Mouse (Mus musculus): ENCODE measurements around the gene Pfkp.

Gene Pfkp

DNA sequence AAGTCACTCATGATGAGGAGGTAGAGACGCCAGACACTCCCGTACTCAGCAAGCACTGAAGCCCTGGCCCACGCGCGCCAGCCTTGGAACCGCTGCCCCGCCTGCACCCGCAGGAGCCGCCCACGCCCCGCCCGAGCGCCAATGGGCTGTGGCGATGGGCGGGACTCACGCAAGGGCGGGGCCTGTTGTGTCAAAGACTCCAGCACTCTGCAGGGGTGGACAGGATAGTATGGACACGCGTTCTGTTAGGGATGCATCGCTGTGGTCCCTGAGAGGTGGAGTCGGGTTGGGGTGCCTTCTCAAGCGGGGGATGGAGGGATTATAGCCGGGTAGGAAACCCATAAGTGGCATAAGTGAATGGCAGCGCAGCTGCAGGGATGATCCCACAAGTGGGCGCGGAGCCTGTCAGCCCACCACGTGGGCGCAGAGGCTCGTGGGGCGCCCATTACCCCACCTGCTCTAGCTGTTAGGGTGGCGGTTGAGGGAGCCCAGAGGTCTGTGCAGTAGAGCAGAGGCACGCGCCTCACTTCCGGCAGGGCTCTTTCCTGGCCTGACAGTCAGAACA lies at the start of gene Pfkp:
Gene Pfkp (minus strand): TSS at position 109 of the 565 bp plus-strand sequence.
- peak; percentile 94 for DNase-seq

GRCm38 (mm10) chr13:6690607-6691006 lies 42.0 kb upstream of the Pfkp start:
- no peak for DNase-seq

DNA sequence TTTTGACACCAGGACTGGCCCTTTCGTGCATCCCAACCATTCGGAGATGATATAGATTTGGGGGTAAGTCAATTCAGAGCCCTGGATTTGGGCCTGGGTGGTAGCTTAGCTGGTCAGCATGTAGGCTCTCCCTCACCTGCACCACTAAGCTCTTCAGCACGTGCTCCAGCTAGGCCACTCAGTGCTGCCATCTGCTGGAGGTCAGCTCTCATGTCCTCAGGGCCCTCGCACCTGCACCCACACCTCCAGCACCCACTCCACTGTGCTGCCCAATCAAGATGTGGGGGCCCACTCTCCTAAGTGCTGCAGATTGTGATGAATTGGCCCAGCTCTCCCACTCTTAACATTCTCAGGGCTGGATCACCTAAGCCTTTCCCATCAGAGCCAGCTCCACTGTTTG lies 41.4 kb upstream of the Pfkp start:
- DNase-seq = peak; percentile 47

GRCm38 (mm10) chr13:6688790-6689433 lies 40.3 kb upstream of the Pfkp start:
- no peak for DNase-seq

- peak; percentile 65 for DNase-seq
These were observed 18.3 kb upstream of the Pfkp start for GRCm38 (mm10) chr13:6666887-6667286.

- no peak for DNase-seq
These were observed 16.9 kb upstream of the Pfkp start for GRCm38 (mm10) chr13:6665506-6665905.

- no peak for DNase-seq
These were observed 15.6 kb upstream of the Pfkp start for GRCm38 (mm10) chr13:6664216-6664615.

DNA sequence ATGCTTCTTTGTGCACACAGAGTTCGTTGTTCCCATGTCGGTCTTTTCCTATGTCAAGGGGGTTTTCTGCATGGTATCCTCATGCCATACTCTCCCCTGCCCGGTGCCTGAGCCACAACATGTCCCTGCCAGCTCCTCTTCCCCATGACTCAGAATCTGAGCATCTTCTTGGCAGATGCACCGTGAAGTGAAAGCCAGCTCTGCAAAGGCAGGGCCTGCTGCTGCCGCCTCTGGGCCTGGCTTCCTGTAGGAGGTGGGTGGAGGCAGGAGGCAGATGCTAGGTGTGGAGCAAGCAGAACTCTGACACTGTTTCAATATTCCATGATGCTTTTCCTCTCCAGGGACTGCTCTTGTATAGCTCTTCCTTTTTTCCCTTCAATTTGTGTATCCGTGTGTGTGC lies 10.7 kb upstream of the Pfkp start:
- DNase-seq = no peak

- DNase-seq = no peak
These were observed 8.7 kb upstream of the Pfkp start for GRCm38 (mm10) chr13:6657300-6657699.

GRCm38 (mm10) chr13:6649542-6649941 lies 965 bp upstream of the Pfkp start:
- DNase-seq = no peak

DNA sequence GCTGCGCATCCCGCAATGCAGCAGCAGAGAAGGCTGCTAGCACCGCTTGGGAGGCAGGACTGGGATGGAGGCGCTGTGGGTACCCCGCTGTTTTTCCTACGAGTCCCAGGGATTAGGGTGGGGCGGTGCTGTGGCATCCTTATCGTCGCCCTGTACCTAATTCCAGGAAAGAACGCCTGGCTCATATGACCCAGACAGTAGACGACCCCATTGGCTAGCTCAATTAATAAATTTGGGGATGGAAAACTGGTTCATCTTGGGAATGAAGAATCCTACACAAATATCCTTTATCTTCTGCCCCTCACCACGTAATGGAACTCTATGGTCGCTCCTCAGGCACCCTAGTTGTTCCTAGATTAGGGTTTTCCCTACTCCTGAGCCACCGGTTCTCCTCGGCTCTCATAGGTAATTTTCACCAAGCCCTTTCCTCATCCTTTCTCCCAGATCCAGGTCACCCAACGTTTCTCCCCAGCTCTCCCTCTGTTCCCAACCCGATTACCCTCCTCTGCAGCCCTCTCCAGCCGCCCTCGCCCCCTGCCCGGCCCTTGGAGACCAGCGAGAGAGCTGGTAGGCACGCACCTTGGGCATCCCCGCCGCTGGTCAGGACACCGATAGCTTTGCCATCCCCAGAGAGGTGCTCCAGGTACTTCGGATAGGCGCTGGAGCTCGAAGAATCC lies 447 bp downstream of the Pfkp start:
- peak; percentile 66 for DNase-seq

DNA sequence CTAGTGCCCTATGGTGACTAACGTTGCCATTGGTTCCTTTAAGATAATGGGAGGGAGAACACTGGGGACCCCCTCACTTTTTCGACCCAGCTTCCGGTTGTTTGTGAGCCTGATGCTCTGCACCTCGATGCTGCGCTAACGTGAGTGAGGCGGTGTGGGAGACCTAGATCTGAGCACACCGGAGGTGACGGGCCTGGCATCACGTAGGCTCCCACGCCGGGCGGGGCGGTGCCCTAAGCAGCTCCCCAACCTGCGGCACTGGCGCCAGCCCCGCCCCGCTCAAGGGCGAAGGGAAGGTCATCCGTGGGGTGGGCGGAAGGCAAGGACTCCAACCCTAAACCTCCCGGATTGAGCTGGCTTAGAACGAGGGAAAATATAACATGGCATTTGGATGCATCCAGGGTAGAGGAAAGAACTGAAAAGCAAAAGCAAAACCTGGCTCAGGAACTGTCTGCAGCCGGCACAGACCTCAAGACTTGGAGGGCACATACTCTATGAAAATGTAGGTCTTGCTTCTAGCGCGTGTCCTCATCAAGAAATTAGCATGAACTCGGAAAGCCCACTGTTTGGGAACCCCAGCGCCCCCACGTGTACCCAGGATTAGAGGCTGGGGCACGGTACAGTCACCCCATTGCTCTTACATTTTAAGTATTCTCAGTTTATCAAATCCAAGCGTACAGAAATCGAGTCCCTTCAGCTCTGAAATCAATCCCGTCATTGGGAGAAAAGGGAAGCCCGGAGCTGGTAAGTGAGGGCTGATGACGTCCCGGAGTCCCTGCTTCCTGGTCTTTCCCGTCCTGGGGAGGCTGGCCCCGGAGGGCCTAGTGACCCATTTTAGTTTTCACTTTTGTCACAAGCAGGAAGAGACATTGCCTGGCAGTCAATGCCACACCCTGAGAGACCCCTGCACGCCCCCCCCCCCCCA lies 1.2 kb downstream of the Pfkp start:
- DNase-seq = peak; percentile 89

- no peak for DNase-seq
These were observed 1.9 kb downstream of the Pfkp start for GRCm38 (mm10) chr13:6646674-6647066.

DNA sequence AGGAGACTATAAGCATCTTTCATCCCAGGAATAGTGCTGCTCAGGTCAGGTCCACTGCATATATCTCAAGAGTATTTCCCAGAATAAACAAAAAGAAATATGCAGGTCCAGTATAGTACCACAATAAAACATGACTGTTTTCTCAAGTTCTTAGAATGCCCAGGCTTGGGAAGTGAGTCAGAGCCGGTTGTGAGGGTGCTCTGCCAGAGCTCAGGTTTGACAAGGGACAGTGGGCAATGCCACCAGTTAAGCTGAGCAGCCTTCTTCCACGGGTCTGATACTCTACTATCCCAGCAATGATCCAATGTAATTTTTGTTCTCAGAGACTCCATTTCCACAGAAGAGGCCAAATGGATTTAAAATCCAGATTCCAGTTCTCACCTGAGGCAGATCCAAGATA lies 2.3 kb downstream of the Pfkp start:
- no peak for DNase-seq

- DNase-seq = no peak
These were observed 4.6 kb downstream of the Pfkp start for GRCm38 (mm10) chr13:6643968-6644367.

DNA sequence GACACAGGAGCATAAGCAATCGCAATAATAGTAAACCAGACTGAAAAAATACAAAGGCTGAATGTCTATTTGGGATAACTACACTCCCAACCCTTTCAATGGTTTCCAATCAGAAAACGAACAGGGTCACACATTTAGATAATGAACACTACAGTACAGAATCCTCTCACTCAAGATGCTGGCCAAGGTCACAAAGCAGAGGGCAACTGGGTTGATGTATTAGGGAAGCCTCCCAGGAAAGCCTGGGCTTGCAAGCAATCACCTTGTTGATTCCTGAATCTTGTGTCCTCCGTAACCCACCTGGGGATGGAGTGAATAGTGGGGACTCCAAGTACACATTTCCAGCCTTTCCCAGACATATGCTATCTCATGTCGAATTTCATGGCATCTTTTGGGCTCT lies 5.6 kb downstream of the Pfkp start:
- no peak for DNase-seq

- DNase-seq = no peak
These were observed 6.1 kb downstream of the Pfkp start for GRCm38 (mm10) chr13:6642453-6642852.

DNA sequence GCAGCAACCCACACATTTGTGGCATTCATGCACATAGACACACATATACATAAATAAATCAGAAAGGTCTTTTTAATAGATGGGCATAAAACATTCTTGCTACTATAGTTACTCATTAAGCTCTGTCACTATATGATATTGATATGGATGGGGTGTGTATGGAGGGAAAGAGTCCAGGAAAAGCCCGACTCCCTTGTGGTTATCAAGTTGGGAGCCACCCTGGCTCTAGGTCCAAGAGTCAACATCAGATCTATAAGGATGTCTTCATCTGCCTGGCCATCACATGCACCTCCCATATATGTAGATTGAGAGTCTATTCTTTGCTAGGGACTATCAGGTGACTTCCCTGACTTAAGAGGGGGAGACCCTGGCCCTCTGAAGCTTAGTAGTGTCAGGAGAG lies 7.1 kb downstream of the Pfkp start:
- DNase-seq = no peak

- no peak for DNase-seq
These were observed 9.0 kb downstream of the Pfkp start for GRCm38 (mm10) chr13:6639507-6640030.

DNA sequence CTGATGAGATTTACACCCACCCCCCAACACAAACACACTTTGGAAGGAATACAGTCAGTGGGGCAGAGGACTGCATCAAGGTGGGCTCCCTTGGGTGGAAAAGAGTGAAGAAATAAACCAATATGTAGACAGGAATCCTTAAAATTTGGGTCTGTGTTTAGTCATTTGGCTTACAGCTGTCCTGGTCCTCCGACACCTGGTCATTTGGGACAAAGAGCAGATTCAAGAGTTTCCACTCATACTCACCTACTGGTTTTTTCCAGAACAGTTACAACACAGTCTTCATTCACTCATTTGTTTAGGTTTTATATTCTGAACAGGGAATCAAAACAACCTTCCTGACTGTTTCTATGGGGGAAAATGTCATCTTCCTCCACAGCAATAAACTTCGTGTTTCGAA lies 9.6 kb downstream of the Pfkp start:
- DNase-seq = no peak

DNA sequence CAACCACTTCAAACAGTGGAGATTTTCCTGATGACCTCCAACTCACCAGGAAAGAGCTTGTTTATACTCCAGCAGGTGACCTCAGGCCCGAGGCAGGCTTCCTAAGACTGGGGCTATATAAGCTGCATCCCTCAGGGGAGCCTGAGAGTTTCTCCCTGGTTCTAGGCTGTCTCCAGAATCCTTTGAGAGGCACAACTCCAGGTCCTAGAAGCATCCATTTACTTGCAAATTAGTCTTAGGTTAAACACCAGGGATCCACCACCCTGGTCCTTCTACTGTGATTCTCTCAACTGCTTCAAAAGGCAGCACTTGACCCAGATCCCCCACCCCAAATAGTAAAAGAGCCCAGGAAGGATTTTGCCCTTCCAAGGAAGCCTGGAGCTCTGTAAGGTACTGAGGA lies 10.2 kb downstream of the Pfkp start:
- no peak for DNase-seq

DNA sequence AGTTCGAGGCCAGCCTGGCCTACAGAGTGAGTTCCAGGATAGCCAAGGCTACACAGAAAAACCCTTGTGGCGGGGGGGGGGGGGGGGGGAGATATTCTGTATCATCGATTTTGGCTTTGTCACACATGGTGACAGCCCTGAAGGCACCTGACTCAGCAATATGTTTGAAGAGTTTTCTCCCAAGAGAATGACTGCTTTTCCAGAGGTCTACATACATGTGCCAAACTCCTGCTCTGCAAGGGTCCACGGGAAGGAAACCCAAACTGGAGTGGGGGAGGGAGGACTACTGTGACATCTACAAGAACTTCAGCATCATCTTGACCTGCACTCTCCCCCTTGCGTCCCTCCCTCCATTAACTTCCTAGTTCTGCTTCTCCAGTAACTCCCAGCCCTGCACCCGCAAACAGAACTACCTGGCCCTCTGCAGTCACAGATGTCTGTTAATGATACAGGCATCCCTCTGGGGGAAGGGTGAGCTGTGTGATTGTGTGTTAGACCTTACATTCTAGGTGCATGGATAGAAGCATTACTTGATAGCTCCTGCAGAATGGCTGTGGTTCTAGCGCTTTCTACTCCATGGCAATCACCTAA lies 10.9 kb downstream of the Pfkp start:
- no peak for DNase-seq

DNA sequence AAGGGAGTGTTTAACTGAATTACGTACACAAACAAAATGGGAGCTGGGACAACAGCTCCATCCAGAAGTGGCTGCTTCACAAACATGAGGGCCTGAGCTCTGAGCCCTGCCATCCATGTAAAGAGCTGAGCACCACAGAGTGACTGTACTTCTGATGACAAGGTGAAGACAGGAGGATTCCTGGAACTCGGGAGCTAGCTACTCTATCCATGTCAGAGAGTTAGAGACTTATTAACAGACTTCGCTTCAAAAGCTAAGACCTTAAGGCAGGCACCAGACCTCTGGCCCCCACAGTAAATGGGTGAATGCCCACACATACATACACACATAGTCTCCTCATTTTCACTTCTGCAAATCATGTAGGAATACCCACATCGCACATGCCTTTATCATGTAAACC lies 11.6 kb downstream of the Pfkp start:
- DNase-seq = no peak
